Mouse (Mus musculus) liver, adult 2 months (tissue): ENCODE data around the gene Dtd2.

Experiments
- CTCF ChIP-seq: fragments of 200-500 bp; IDR thresholded peaks from 2 replicates; pipeline ENCODE4 v1.5.1; 2011; ENCODE audit warnings: low read depth, low read length, control low read depth
- POLR2A ChIP-seq: fragments of 200-500 bp; IDR thresholded peaks from 2 replicates; pipeline ENCODE4 v1.6.1; 2011; ENCODE audit warnings: low read length, control low read depth; ENCODE audit not compliant: insufficient read depth; ENCODE audit errors: extremely low read depth

DNA sequence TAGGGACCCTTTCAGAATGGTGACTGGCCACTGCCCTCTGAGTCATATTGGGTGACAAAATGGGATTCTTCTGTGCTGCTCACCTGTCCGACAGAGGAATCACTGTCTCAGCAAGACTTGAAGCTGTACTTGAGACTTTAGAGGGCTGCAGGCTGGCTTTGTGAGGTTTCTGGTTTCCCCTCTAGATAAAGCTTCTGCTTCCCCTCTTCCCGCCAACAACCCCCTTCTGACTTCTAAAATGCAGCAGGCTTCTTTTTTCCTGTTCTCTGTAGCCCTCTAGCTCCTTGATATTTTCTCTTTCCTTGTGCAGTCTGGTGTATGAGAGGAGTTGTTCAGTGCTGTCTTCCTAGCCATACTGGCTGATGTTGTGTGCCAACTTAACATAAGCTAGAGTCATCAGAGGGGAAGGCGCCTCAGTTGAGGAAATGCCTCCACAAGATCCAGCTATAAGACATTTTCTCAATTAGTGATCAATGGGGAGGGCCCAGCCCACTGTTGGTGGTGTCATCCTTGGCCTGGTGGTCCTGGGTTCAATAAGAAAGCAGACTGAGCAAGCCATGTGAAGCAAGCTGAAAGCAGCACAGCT, 21.0 kb downstream of the Dtd2 start:
- TF ChIP-seq CTCF (no peak), POLR2A (no peak)
